Mouse (Mus musculus) brain, embryonic 18.5 days (tissue): ENCODE data around the gene Ppp1r36.

ENCODE experiments used
- DNase-seq: peaks from one replicate; pipeline ENCODE4 v3.0.0-alpha.2; 2012; ENCODE audit warnings: low read depth, low spot score

The Ppp1r36 gene

DNA sequence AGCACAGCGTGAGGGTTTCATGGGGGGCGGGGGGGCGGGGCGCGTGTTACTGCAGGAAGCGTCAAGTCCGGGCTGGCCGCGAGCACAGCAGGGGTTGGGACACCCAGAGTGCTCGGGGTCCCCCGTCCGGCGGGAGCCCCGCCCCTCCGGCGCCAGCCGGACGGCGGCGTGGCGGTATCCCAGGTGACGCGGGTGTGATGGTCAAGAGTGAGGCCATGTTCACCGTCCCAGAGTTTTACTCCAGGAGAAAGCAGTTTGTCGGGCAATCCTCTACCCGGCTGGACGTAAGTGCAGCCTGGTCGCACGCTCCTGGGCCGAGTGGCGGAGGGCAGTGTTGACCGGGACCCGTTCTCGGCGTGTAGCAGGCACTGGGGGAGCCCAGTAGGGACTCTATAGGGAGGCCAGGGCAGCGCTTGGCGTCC, at the start of gene Ppp1r36:
TSS of gene Ppp1r36 (plus strand) at position 106 of the 422 bp plus-strand sequence.
- no peak for DNase-seq

DNA sequence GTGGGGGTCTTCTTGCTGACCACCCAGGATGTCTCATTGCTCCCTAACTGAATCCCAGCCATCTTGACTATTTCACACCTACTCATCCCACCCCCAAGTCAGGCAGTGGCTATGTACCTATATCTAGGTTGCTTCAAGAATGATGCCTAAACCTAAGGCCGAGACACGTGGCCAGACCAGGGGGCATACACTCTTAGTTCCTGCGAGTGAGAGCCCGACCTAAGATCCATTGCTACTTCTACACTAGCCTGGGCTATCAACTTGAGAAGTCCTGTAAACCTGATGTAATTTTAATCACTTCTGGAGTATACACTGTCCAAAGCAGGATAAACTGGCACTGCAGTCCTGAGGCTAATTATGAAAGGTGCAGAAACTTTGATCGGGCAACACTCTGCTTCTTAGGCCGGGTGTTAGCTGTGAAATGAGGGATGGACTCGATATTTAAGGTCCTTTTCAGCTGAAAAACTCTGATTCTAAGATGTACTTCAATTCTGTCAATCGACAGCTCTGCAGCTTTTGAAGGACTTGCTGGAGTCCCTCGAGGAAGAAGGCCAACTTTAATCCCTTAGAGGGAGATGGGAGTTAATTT, 49.0 kb upstream of the Ppp1r36 start:
- DNase-seq = no peak

DNA sequence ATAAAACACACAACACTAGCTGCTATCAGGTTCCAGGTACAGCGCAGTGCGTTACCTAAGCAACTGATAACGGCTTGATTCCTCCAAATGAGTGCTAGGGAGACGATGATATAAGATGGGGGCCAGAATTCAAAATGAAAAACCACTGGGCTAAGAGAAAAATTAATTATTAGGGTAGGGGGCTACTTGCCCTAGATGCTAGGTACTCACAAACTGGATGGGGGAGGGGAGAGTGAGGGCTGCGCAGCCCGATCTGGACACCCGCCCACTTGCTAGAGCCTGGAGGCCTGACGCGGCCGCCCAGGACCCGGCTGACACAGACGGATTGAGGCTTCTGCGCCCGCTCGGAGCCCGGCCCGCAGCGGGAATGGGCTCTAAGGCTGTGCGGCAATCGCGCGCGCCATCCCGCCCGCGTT, 48.5 kb upstream of the Ppp1r36 start:
- no peak for DNase-seq

DNA sequence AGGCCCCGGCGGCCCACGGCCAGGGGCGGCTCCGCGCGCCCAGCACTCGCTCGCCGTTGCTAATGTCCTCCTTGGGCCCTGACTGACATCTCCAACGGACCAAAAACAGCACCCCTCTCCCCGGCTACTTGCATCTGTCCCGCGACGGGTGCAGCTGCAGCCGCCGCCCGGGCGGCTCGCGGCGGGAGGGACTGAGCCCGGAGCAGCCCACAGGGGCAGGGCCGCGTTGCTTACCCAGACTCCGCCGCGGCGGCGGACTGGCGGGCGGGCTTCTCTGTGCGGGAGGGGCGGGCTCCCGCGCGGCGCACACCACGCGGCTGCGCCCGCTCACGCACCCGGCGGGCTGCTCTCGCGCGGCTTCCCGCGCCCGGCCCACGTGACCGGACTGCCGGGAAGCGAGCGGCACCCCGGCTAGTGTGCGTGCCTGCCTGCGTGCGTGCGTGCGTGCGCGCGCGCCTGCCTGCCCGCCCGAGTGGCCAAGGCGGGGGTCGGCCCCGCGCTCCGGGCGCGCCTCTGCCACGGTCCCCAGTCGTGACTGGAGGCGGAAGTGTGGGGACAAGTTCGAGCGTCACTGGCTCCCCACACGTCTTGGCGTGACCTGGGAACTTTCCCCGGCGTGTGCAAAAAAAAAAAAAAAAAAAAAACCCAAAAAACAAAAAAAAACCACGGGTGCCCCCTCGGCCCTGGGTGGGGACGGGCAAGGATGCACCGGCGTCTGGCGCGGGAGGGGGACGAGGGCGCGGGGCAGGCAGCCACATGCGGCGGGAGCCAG, 47.9 kb upstream of the Ppp1r36 start, which contains the start of gene Zbtb25:
TSS of gene Zbtb25 (minus strand) at position 397 of the 772 bp plus-strand sequence.
- peak; percentile 89 for DNase-seq

DNA sequence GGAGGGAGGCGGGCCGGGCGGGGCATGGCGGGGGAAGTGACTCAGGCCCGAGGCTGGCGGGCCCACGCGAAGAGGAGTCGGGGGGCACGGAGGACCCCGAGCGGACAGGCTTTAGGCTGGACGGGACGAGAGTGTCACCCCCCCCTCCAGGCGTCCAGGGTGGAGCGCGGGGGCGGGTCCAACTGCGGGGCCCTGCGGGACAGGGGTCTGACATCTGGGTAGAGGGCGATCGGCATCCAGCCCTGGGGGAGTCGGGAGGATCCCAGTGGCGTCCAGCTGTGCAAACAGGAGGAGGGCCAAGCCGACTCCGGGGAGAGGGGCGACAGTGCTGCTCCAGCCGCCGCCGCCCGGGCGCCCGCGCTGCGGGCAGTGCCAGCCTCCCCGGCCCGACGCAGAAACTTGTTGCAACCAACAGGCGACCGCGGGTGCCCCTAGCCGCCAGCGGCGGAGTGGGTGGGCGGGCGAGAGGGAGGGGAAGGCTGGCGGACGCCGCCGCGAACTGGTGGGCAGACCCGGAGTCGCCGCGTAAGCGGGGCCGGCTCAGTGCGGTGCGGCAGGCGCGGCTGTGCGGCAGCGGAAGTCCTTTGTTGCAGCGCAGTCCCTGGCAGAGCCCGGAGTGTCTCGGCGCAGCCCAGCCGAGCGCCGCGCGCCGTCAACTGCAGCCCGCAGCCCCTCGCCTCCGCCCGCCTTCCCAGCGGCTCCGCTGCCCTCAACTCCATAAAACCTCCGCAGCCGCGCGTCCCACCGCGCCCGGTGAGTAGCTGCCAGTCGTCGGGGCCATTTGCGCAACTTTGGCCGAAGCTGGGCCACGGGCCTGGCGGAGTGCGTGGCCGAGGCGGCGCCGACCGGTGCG, 47.1 kb upstream of the Ppp1r36 start, which contains the start of gene Zbtb1:
TSS of gene Zbtb1 (plus strand) at position 289 of the 853 bp plus-strand sequence.
- DNase-seq = no peak

DNA sequence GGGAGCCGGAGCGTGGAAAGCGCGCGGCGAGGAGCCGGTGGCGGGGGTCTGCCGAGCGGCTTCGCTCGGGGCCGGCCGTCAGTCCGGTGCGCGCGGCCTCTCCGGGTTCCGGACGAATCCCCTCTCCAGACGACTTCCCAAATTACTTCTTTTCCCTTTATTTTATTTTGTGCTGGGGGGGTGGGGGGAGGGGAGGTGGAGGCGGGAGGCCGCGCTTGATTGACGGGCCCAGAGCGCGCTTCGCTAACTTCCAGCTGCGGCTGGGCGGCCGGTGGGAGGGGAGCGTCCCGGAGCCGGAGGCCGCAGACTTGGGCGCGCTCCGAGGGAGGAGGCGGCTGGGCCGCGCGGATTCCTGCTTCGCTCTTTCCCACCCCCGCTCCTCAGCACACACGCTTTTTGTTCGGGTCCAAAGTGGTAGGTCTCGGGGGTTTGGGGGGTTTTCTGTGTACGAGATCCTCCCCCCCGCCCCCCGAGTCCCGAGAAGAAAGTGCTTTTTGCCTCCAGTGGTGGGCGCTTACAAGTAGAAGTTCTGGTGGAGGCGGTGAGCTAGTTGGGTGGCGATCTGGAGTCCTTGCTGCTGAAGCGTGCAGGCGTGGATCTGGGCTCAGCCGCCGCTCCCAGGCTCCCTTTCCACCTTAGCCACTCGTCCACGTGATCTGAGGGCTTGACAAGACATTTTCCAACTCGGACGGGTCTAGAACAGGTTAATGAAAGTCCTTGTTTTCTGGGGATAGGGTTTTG, 46.3 kb upstream of the Ppp1r36 start:
- DNase-seq = no peak

DNA sequence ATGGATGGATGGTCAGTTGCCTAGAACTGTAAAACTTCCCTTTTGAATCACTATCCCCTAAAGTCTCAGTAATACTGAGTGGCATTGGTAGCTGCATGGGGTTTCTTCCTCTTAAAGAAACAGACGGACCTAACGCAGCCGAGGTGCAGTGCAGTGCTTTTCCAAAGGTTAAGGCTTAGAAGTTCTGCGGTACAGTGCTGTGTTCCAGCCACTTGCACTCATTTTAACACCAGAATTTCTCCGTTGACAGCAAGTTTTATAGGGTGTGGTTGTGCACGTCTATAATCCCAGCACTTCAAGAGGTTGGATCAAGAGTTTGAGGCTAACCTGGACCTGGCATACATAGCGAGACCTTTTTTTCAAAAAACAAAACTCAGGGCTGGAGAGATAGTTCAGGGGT, 45.3 kb upstream of the Ppp1r36 start:
- DNase-seq = no peak

DNA sequence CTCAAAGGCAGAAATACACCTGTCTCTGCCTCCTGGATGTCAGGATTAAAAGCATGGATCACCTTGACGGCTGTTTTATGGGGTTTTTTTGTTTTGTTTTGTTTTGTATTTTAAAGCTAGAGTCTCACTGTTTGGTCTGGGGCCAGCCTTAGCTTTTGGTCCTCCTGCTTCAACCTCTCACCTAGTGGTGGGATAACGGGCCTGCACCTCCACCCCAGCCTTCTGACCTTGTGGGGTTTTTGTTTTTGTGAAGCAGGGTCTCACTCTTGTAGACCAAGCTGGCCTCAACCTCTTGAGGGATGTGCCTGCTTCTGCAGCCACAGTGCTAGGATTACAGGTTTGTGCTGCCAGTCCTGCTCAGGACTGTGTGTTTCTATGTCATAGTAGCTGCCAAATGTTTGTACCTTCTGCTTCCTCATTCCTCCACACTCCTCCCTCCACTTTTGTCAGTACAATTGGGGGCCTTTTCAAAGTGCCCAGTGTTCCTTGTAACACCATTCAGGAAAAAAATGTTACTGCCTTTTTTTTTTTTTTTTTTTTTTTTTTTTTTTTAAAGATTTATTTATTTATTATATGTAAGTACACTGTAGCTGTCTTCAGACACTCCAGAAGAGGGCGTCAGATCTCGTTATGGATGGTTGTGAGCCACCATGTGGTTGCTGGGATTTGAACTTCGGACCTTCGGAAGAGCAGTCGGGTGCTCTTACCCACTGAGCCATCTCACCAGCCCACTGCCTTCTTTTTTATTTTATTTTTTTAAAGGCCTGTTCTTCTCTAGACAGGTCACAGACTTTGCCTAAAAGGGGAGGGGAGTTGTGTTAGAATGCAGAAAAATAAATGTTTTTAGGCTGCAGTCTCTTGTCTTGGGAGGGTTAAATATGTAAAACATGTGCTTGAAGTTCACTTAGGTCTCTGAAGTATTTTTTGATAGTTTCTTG, 44.2 kb upstream of the Ppp1r36 start:
- no peak for DNase-seq

DNA sequence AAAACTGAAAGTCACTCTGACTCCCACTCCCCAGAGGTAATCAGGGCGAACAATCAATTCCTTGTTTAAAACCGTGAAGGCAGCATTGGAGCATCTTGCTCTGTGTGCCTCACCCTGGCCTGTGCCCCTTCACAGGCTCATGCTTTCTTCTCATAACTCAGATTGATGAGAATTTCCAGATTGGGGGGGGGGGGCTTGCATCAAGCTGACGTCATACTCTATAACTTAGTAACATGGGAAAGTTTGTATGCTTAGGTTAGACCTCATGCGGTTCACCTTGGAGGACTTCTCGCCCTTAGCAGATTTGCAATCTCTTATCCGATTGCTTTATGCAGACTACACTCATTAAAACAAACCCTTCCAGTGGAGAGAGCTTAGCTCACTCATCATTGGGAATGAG, 43.3 kb upstream of the Ppp1r36 start:
- DNase-seq = no peak

DNA sequence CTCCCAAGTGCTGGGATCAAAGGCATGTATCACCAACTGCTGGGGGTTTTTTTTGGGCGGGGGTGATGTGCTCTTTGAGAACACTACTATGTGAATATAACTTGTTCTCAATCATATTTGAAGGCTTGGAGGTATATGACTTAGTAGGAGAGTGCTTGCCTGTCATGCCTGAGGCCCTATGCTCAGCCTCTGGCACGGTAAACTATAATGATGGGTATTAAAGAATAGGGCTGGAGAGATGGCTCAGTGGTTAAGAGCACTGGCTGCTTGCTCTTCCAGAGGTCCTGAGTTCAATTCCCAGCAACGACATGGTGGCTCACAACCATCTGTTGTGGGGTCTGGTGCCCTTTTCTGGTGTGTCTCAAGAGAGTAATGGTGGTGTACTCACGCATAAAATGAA, 42.4 kb upstream of the Ppp1r36 start:
- DNase-seq = no peak

DNA sequence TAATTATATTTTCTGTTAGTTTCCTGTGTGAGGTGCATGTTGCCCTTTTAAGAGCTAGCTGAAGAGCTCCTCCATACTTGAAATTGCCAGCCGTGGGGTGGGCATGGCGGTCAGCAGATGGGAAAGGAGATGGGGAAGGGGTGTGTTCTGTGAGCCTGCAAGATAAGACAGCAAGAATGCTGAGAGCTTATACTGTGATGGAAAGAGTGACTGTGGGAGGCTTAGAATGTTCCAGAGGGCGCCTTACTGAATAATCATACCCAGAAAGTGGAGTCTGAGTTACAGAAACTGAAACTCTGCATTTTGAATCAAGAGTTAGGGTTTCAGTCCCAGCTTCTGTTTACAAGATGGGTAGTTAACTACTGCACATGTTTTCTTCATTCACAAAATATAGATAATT, 41.8 kb upstream of the Ppp1r36 start:
- DNase-seq = no peak

DNA sequence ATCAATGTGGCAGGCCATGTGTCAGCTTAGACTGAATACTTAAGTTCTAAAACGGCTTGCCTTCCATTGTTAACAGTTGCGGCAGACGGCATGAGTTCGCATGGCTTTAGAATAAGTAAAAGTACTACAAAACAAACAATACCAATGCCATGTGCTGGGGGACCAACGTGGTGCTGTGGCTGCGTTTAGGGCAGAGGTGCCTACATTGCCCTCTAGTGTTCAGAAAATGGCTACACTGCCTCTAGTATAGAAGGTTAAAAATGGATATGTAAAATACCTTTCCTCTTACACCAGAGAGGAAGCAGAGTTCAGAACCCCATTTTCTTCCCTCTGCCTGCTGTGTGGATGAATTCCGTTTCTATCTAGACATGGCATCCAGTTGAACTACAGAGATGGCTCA, 40.7 kb upstream of the Ppp1r36 start:
- no peak for DNase-seq

DNA sequence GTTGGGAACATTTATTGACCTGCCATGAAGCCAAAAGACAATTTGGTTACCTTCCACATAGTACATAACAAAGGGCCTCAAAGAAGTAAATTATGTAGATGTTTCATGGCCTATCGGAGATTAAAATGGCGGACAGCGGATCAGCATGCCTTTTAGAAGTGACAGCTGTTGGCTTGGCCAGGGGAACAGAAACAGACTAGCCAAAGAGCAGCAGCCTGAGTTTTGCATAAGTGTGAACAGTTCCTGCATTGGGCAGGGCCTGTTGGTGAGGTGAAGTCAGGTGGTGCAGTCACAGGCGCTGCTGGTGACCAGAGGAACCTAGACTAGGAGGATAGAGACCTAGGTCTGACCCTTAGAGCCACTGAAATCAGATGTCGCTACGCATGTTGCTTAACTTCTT, 40.3 kb upstream of the Ppp1r36 start:
- DNase-seq = no peak

DNA sequence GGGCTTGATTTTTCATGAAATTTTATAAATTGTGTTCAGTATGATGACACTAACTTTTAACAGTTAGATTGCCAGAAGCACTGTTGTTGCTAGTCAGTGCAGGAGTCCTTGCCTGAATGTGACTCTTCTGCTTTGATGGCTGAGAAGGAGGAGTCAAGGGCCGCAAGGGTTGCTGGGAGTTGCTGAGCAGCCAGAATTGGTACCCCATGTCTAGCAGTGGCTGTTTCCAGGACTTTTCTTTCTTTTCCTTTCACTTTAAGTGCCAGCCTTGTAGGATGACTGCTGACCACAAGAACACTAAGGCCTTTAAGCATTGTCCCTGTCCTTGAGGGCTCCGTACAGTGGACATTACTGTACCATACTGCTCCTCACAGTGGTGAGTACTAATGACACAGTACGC, 39.6 kb upstream of the Ppp1r36 start:
- no peak for DNase-seq

DNA sequence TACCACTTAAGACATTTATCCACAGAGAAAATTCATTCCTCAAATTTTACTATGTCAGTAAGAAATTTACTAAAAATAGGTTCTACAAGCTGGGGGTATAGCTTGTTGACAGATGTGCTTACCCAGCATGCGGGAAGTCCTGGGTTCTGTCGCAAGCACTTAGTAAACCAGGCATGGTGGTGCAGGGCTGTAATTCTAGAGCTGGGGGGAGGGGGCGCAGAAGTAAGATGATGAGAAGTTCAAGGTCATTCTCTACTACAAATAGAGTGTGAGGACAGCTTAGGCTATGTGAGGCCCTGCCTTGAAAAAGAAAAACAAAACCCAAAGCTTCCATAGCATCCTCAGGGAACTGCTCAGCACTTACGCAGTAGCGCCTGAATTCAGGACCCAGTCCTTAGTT, 38.8 kb upstream of the Ppp1r36 start:
- DNase-seq = no peak

DNA sequence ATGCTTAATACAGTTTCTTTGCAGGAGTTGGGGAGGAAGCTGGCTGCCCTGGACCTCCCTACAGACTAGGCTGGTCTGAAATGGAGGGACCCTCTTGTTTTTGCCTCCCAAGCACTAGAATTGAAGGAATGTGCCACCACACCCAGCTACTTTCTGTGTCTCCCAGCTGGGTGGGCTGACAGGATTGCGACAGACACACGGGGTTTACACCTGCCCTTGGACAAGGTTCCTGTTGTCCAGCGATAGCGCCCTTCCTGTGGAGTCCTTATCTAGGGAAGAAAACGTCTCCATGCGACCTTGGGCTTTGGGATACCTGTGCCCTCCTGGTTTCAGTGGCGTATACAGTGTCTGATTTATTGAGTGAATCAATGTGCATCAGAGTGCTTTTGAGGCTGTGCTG, 37.2 kb upstream of the Ppp1r36 start:
- DNase-seq = no peak

DNA sequence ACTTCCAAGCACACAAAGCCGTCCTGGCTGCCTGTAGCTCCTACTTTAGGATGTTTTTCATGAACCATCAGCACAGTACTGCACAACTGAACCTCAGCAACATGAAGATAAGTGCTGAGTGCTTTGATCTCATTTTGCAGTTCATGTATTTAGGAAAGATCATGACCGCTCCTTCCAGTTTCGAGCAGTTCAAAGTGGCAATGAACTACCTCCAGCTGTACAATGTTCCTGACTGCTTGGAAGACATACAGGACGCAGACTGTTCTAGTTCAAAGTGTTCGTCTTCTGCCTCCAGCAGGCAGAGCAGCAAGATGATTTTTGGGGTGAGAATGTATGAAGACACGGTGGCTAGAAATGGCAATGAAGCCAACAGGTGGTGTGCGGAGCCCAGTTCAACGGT, 32.0 kb upstream of the Ppp1r36 start:
- DNase-seq = no peak

DNA sequence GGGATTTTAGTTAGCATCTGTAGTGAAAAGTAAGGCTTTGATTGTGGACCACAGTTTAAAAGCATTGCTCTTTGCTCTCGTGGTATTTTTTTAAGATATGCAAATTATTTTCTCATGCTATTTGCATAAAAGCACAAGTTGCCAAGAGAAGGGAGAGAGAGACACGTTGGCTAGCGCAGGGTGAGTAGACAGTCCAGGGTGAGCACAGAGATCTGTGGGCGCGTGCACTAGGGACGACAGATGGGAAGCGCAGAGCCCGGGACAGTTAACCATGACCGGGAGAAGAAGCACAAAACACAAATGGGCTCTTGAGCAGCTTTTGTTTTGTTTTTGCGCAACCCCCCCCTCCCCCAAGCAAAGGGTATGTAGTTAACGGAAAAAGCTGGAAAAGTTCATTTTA, 28.5 kb upstream of the Ppp1r36 start:
- DNase-seq = no peak

DNA sequence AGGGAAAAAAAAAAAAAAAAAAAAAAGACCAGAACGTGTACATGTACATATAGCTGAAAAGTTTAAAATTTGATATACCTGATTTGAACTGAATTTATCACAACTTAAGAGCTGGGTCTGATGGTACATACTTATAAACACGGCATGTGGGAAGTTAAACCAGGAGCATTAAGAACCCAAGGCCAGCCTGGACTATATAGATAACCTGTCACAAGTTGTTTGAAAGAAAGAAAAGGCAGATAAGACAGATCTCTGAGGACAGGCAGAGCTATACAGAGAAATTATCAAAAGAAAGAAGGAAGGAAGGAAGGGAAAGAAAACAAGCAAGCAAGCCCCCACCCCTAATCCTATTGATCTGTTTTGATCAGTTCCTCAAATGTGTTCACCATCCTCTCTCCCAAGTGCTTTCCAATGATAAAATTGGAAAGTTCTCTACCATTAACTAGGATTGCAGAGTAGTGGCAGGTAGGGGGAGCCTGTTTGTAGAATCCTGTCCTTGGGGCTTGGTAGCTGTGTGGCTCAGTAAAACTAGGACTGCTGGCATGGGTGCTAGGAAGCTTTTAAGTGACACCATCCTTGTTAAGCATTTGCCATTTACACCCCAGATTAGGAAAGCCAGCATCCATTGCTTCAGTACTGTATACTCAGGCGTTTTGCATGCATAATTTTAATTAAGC, 25.6 kb upstream of the Ppp1r36 start:
- DNase-seq = no peak

DNA sequence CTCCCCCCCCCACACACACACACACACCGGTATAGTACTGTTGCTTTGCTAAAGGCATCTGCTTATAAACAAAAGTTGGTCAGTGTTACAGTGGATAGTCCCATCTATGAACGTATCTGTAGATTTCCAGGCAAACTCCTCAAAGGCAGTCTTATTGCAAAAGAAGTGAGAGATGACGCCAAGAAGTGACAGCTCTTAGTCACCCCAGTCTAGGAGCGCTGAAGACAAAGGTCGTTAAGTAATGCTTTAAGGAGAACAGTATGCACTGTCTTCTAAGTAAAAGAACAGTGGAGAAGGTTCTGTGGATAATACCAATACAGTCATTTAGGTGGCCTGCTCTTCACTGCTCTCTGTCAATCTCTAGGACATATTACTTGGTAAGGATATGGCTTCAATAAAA, 24.4 kb upstream of the Ppp1r36 start:
- no peak for DNase-seq
